Mouse (Mus musculus) embryonic fibroblast, embryonic 13.5 days (primary cell): Measurements from ENCODE around the gene Ms4a6c. TPM values are rescaled to one million over a fixed set of nuclear protein-coding genes. Genes with fewer than 3 reads are reported as not detected.
"Not testable (repeated sequence)": the region's sequence is repeated elsewhere in the genome, so short reads cannot be mapped to it uniquely, and the experiment has no call there.

Experiments used
- H3K27ac ChIP-seq: 2 replicates; pipeline ENCODE4 v1.5.1; 2012; ENCODE audit warnings: low read length, control low read depth, inconsistent platforms; ENCODE audit not compliant: insufficient read depth
- H3K4me1 ChIP-seq: 2 replicates; pipeline ENCODE4 v1.6.1; 2011; ENCODE audit warnings: low read length; ENCODE audit not compliant: control insufficient read depth, insufficient read depth
- H3K4me3 ChIP-seq: 2 replicates; pipeline ENCODE4 v1.5.1; 2011; ENCODE audit warnings: mild to moderate bottlenecking, control low read depth, low read length; ENCODE audit not compliant: insufficient read depth
- CTCF ChIP-seq: IDR thresholded peaks from 2 replicates; pipeline ENCODE4 v1.5.1; 2011; ENCODE audit warnings: mild to moderate bottlenecking, control low read depth, low read length, moderate library complexity, borderline replicate concordance; ENCODE audit not compliant: insufficient read depth
- POLR2A ChIP-seq: IDR thresholded peaks from 2 replicates; pipeline ENCODE4 v1.6.1; 2011; ENCODE audit warnings: low read depth, mild to moderate bottlenecking, control low read depth, low read length, moderate library complexity
- polyA plus RNA-seq: library from polyadenylated mRNA; stranded (reverse); fragments of >200 nt; gene quantifications from 2 replicates; pipeline ENCODE4 v1.2.4, GENCODE M21; 2011; ENCODE audit warnings: low read depth; ENCODE audit not compliant: missing spikeins, insufficient read length

The Ms4a6c gene
- polyA plus RNA-seq: 3.0 TPM in 1 of 2 replicates, not detected in the other

DNA sequence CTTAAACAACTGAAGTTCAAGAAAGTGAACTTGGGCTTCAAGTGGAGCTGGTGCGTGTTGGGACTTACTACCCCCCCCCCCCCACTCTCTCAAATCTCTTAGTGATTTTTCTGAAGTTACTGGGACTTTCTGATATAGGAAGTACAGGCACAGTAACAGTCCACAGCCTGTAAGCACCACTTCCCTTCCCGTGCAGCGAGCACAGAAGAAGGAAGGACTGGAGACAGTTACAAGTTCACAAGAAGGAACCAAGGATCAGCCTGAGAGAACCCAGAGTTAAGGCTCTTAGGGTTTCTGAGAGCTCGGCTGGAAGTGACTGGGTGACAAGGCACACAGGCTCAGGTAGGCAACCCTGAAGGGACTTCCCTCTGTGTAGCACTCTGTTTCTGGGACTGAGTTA lies at the start of gene Ms4a6c:
Ms4a6c (plus strand) TSS at position 152 of the 400 bp plus-strand sequence.
- H3K27ac ChIP-seq, H3K4me3 ChIP-seq, H3K4me1 ChIP-seq: not testable (repeated sequence)

DNA sequence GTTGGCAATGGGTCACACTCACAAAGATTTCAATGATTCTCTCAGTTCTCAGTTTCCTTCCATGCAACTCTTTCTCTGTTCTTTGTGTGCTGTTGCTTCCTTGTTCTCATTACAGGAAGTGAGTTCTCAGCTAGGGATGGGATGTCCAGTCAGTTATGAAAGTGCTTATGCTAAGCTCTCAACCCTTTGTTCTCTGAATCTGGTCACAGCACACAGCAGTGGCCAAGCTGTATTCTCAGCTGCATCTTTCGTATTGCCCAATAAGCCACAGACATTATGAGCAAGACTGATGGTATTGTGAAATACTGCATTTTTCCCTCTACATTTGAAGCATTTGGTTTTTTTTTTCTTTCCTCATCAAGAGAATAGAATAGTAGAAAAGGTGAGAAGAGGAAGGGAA lies 38.0 kb upstream of the Ms4a6c start:
- H3K27ac ChIP-seq, H3K4me3 ChIP-seq, H3K4me1 ChIP-seq: not testable (repeated sequence)

DNA sequence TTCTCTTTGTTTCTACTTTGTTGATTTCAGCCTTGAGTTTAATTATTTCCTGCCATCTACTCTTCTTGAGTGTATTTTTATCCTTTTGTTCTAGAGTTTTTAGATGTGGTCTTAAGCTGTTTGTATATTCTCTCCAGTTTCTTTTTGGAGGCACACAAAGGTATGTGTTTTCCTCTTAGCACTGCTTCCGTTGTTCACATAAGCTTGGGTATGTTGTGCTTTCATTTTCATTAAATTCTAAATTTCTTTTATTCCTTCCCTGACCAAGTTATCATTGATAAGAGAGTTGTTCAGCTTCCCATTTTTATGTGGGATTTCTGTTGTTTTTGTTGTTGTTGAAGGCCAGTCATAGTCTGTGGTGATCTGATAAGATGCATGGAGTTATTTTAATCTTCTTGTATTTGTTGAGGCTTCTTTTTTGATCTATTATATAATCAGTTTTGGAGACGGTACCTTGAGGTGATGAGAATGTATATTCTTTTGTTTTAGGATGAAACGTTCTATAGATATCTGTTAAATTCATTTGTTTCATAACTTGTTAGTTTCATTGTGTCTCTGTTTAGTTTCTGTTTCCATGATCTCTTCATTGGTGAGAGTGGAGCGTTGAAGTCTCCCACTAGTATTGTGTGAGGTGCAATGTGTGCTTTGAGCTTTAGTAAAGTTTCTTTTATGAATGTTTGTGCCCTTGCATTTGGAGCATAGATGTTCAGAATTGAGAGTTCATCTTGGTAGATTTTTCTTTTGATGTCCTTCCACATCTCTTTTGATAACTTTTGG lies 33.9 kb upstream of the Ms4a6c start:
- Histone ChIP-seq H3K27ac (no peak overlapping the region), H3K4me1 (no peaks in the 10 kb centered on the region), H3K4me3 (no peak overlapping the region)
- no peak for TF ChIP-seq CTCF
- TF ChIP-seq POLR2A: no peak

DNA sequence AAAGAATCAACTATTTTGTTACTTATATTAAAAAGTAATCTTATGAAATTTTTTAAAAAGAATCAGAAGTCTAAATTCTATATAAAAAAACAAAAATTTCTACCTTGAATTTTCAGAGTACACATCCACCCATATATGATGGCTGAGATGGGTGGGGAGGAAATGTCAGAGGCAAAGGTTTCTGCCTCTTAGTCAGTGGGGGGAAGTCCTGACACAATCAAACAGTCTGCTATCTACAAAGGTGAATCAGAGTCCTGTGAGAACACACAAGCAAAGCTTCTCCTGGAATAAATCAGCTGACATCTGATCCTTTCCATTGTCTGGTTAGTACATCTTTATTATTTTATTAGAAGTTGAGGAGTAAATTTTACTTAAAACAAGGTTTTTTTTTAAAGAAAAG lies 25.8 kb upstream of the Ms4a6c start, which contains the start of gene Ms4a4b:
Ms4a4b (plus strand) TSS at position 216 of the 400 bp plus-strand sequence.
- Histone ChIP-seq H3K27ac (no peak within 1 kb of the TSS), H3K4me1 (no peaks in the 10 kb centered on the region), H3K4me3 (no peak within 1 kb of the TSS)
- no peak for TF ChIP-seq POLR2A
- no peak for TF ChIP-seq CTCF

DNA sequence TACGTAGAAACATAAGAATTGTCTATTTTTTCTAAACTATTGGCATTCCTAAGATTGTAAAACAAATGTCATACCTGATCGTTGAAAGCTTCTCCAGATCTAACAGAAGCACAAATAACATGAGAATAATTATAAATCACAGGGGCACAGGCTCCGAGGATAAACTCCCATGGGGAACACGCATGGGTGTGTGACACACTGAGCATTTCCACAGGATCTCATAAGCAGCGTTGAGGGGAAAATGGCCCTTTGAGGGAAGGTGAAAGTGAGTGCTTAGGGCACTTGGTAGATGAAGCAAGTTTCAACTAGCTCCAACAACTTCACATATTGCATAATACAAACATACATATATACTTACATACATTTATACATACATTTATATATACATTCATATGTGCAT lies 25.2 kb upstream of the Ms4a6c start:
- no peaks in the 10 kb centered on the region for H3K4me1 ChIP-seq
- H3K27ac ChIP-seq: no peak overlapping the region
- TF ChIP-seq CTCF (no peak), POLR2A (no peak)
- H3K4me3 ChIP-seq: no peak overlapping the region

DNA sequence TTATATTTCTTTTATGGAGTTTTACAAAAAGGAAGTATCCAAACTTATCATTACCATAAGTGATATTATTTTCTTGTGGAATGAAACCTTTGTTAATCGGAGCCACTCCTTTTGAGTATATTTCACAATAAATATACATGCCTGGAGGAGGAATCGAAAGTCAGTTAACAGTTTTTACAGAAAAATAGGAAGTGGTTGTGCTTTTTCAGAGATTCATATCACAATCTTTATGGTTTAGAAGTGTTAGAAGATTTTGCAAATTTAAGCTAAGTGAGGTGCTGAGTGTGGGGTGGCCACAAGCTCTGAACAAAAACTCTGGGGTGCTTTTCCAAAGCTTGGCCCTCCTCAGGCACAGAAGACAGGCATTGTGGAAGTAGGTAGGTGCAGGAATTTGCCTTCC lies 21.9 kb upstream of the Ms4a6c start:
- TF ChIP-seq POLR2A (no peak), CTCF (no peak)
- Histone ChIP-seq H3K4me3 (no peak overlapping the region), H3K27ac (no peak overlapping the region), H3K4me1 (no peaks in the 10 kb centered on the region)

DNA sequence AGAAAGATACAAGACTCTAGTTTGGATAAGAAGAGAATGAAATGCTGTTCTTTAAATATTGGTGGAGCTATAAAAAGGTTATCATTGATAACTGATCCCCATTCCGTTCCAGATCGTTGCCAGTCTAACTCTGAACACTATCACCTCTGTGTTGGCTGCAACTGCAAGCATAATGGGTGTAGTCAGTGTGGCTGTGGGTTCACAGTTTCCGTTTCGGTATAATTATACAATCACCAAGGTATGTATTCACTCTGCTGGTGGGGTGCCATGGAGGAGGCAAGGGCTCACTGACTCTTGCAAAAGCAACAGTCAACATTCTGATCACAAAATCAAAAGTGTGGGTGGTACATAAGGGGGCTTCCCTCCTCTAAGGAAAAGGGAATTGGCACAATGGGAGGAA lies 10.1 kb upstream of the Ms4a6c start:
- H3K4me1 ChIP-seq, H3K4me3 ChIP-seq, H3K27ac ChIP-seq: not testable (repeated sequence)

DNA sequence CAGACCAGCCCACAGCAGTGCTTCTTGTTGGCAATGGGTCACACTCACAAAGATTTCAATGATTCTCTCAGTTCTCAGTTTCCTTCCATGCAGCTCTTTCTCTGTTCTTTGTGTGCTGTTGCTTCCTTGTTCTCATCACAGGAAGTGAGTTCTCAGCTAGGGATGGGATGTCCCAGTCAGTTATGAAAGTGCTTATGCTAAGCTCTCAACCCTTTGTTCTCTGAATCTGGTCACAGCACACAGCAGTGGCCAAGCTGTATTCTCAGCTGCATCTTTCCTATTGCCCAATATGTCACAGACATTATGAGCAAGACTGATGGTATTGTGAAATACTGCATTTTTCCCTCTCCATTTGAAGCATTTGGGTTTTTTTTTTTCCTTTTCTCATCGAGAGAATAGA lies 4.4 kb upstream of the Ms4a6c start:
- not testable (repeated sequence) for H3K4me3 ChIP-seq

DNA sequence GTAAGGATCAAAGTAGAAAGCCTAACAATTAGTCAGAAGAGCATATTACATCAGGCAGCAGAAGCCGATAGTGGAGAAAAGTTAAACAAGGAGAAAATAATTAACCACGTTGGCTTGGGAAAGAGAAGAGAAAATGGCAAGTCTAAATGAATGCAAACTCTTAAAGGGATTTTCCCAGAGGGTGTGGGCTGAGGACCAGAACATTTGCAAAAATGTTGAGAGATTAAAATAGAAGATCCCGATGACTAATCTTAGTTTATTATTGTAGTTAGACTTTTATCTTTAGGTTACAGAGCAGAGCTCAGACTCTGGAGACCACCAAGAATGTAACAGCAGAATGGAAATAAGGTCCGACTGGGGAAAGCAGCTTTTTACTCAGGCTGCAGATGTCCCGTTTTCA lies 2.7 kb upstream of the Ms4a6c start:
- Histone ChIP-seq H3K4me1 (no peaks in the 10 kb centered on the region), H3K4me3 (no peak overlapping the region), H3K27ac (no peak overlapping the region)
- TF ChIP-seq CTCF: no peak

More for the DNA sequence above, 4.4 kb upstream of the Ms4a6c start:
- H3K4me1 ChIP-seq, H3K27ac ChIP-seq: not testable (repeated sequence)

DNA sequence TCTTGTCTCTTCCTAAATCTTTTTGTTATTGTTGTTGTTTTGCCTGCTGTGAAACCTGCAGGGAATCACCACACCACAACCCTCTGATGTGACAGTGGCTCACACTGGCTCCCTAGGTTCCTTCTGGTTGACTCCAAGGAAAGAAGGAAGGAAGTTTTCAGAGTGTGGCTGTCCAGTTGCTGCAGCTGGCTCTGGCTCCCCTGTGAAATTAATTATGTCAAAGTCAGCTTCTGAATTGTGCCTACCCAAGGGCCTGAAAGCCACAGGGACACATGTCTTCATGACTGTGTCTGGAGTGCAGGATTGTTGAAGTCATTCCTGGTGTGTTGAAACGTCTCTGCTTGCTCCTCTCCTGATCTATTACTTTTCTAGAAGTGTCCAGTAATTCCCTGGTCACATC lies 805 bp upstream of the Ms4a6c start:
- H3K4me1 ChIP-seq, H3K4me3 ChIP-seq, H3K27ac ChIP-seq: not testable (repeated sequence)

DNA sequence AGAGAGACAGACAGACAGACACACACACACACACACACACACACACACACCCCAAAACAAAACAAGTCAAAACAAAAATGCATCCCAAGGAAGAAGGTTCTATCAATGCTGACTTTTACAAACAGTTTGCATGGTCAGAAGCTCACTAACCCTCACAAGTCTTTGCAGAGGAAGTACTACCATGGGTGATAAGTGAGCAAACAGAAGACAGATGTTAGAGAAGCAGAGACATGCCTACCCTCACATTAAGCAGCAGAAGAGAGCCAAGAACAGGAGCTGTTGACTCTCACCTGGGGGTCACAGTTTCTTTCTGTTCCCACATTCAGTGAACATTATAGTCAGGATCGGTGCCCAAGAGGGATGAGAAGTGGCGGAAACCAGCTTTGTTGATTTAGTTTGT lies 10.5 kb downstream of the Ms4a6c start:
- H3K27ac ChIP-seq: no peak overlapping the region
- H3K4me1 ChIP-seq: no peaks in the 10 kb centered on the region
- no peak for TF ChIP-seq POLR2A
- TF ChIP-seq CTCF: no peak
- no peak overlapping the region for H3K4me3 ChIP-seq
